Mouse (Mus musculus) CH12.LX (cell line): ENCODE data around the gene Dcst1. TPM values are rescaled to one million over a fixed set of nuclear protein-coding genes. Genes with fewer than 3 reads are reported as not detected.

Experiments
- DNase-seq: peaks from one replicate; pipeline ENCODE4 v3.0.0-alpha.2; 2013; ENCODE audit errors: extremely low read depth
- H3K27ac ChIP-seq: 2 replicates; pipeline ENCODE4 v1.5.1; 2012; ENCODE audit warnings: low read depth, mild to moderate bottlenecking, control low read depth, moderate library complexity; ENCODE audit not compliant: insufficient read depth
- H3K27me3 ChIP-seq: replicated peaks from 2 replicates; pipeline ENCODE3; 2012; ENCODE audit warnings: inconsistent platforms
- H3K36me3 ChIP-seq, 2 experiments: replicated peaks in 1 of 2; 2 replicates each; pipeline versions ENCODE3 to v1.6.1; 2012; ENCODE audit warnings: inconsistent platforms in 1 of 2, low read length in 1 of 2, mild to moderate bottlenecking in 1 of 2, mixed read lengths in 1 of 2, moderate library complexity in 1 of 2; ENCODE audit not compliant: control insufficient read depth in 1 of 2, insufficient read depth in 1 of 2
- H3K4me1 ChIP-seq, 2 experiments: 2 replicates each; pipeline ENCODE4 v1.6.1; 2012; ENCODE audit warnings: inconsistent platforms in 1 of 2, moderate library complexity in 1 of 2; ENCODE audit not compliant: insufficient read depth in 2 of 2, control insufficient read depth in 1 of 2
- H3K4me2 ChIP-seq: 2 replicates; pipeline ENCODE4 v1.6.1; 2012; ENCODE audit warnings: low read depth, mild to moderate bottlenecking, control low read depth; ENCODE audit not compliant: poor library complexity, insufficient read depth, severe bottlenecking
- H3K4me3 ChIP-seq, 3 experiments: fragments of 150-350 bp in 1 of 3; sonication (generic) in 1 of 3; replicated peaks in 1 of 3; 2 replicates each; pipeline versions ENCODE3 to v1.5.1; 2011 to 2012; ENCODE audit warnings: low read depth in 2 of 3, low read length in 2 of 3, mild to moderate bottlenecking in 2 of 3, moderate library complexity in 2 of 3, control low read depth in 1 of 3, improper control_type of control experiment in 1 of 3, inconsistent platforms in 1 of 3, mixed read lengths in 1 of 3; ENCODE audit not compliant: poor library complexity in 1 of 3
- H3K79me2 ChIP-seq: replicated peaks from 2 replicates; pipeline ENCODE4 v1.6.1; 2012; ENCODE audit warnings: mild to moderate bottlenecking, moderate library complexity; ENCODE audit not compliant: control insufficient read depth, poor library complexity, insufficient read depth, severe bottlenecking; ENCODE audit errors: extremely low read depth
- H3K9ac ChIP-seq: 2 replicates; pipeline ENCODE4 v1.6.1; 2012; ENCODE audit warnings: low read depth, mild to moderate bottlenecking, control low read depth, moderate library complexity; ENCODE audit not compliant: insufficient read depth
- H3K9me3 ChIP-seq: replicated peaks from 2 replicates; pipeline ENCODE3; 2012; ENCODE audit warnings: low read length, inconsistent platforms, mixed read lengths
- BHLHE40 ChIP-seq: IDR thresholded peaks from 2 replicates; pipeline ENCODE4 v1.6.1; 2011; ENCODE audit warnings: mild to moderate bottlenecking, low read depth, low read length, improper control_type of control experiment
- CHD1 ChIP-seq: IDR thresholded peaks from 2 replicates; pipeline ENCODE4 v1.6.1; 2012; ENCODE audit warnings: low read depth, low read length, improper control_type of control experiment, inconsistent platforms
- CHD2 ChIP-seq: IDR thresholded peaks from 2 replicates; pipeline ENCODE4 v1.6.1; 2011; ENCODE audit warnings: low read length, improper control_type of control experiment
- CTCF ChIP-seq, 2 experiments: IDR thresholded peaks in 1 of 2; conservative IDR thresholded peaks in 1 of 2; 2 replicates each; pipeline ENCODE4 v1.5.1; 2011 to 2012; ENCODE audit warnings: low read depth in 2 of 2, low read length in 2 of 2, improper control_type of control experiment in 1 of 2, inconsistent platforms in 1 of 2, mild to moderate bottlenecking in 1 of 2, moderate library complexity in 1 of 2
- ELF1 ChIP-seq: IDR thresholded peaks from 2 replicates; pipeline ENCODE4 v1.6.1; 2014; ENCODE audit warnings: low read depth, mild to moderate bottlenecking, inconsistent platforms, low read length, improper control_type of control experiment
- HCFC1 ChIP-seq: IDR thresholded peaks from 2 replicates; pipeline ENCODE4 v1.6.1; 2012; ENCODE audit warnings: low read depth, mild to moderate bottlenecking, inconsistent platforms, low read length, improper control_type of control experiment
- JUN ChIP-seq: IDR thresholded peaks from 2 replicates; pipeline ENCODE4 v1.6.1; 2011; ENCODE audit warnings: low read depth, mild to moderate bottlenecking, low read length, improper control_type of control experiment, moderate library complexity; ENCODE audit not compliant: insufficient read depth
- JUND ChIP-seq: conservative IDR thresholded peaks from 2 replicates; pipeline ENCODE4 v1.6.1; 2011; ENCODE audit warnings: low read depth, low read length, improper control_type of control experiment
- MEF2A ChIP-seq: IDR thresholded peaks from 2 replicates; pipeline ENCODE4 v1.6.1; 2014; ENCODE audit warnings: low read depth, mild to moderate bottlenecking, inconsistent platforms, low read length, improper control_type of control experiment, borderline replicate concordance
- MXI1 ChIP-seq: IDR thresholded peaks from 2 replicates; pipeline ENCODE4 v1.6.1; 2011; ENCODE audit warnings: mild to moderate bottlenecking, low read depth, low read length, improper control_type of control experiment
- MYC ChIP-seq: IDR thresholded peaks from 2 replicates; pipeline ENCODE4 v1.6.1; 2011; ENCODE audit warnings: low read depth, mild to moderate bottlenecking, improper control_type of control experiment, low read length
- POLR2AphosphoS2 ChIP-seq: IDR thresholded peaks from 2 replicates; pipeline ENCODE4 v1.6.1; 2011; ENCODE audit warnings: low read depth, low read length, improper control_type of control experiment
- SIN3A ChIP-seq: IDR thresholded peaks from 2 replicates; pipeline ENCODE4 v1.6.1; 2012; ENCODE audit warnings: low read length, improper control_type of control experiment, inconsistent platforms
- USF2 ChIP-seq: conservative IDR thresholded peaks from 2 replicates; pipeline ENCODE4 v1.6.1; 2011; ENCODE audit warnings: low read depth, low read length, improper control_type of control experiment
- ZKSCAN1 ChIP-seq: IDR thresholded peaks from 2 replicates; pipeline ENCODE4 v1.6.1; 2012; ENCODE audit warnings: low read depth, inconsistent platforms, low read length, improper control_type of control experiment, borderline replicate concordance
- ZNF384 ChIP-seq: IDR thresholded peaks from 2 replicates; pipeline ENCODE4 v1.6.1; 2012; ENCODE audit warnings: low read depth, low read length, improper control_type of control experiment, inconsistent platforms
- dilution Hi-C: fragments of 300-500 bp; cut with MboI; formaldehyde crosslinking; loops from 2 replicates; pipeline ENCODE4 v1.14.3; 2020; ENCODE audit warnings: low sequenced_read_pairs; ENCODE audit not compliant: extremely low pct_unique_long_range_greater_than_20kb, extremely low pct_ligation_motif_present
- in situ Hi-C: fragments of 300-500 bp; cut with MboI; formaldehyde crosslinking; loops from 3 replicates; pipeline ENCODE4 v1.14.3; 2019; ENCODE audit warnings: low sequenced_read_pairs, low pct_ligation_motif_present, low pct_unique_long_range_greater_than_20kb, mixed read lengths
- polyA plus RNA-seq: library from polyadenylated mRNA; unstranded; fragments of >175 nt; gene quantifications from 2 replicates; pipeline ENCODE4 v1.2.1, GENCODE M21; 2012; ENCODE audit warnings: low read depth; ENCODE audit not compliant: insufficient read length
- total RNA-seq, 2 experiments: library from RNA; depleted of rRNA; stranded (reverse); fragments of 300-350 nt in 1 of 2; fragments of >200 nt in 1 of 2; gene quantifications; 2 replicates each; pipeline ENCODE4 v1.2.3; 2012 to 2014

Gene Dcst1
- total and polyA plus RNA-seq, 3 experiments = 0.04 to 0.10 TPM; not detected in 1

- in situ Hi-C loops = loop anchor here (25.0 kb wide), 2 partner anchors 355 to 430 kb away; partner anchors contain the start of genes Chrnb2 and Ube2q1
- TF ChIP-seq JUN (no peak), MEF2A (no peak), CHD1 (no peak), CTCF (conservative IDR thresholded peaks at IDR 0.05 in 1 of 2, IDR thresholded peaks at IDR 0.05 in 1 of 2; ENCODE audit: low read depth in 2 of 2, low read length in 2 of 2) (no peak), CHD2 (no peak), MYC (no peak), SIN3A (no peak), ZNF384 (no peak), USF2 (no peak), ZKSCAN1 (no peak)
- TF ChIP-seq, all 38 proteins: peak for 0
- no peaks in the 10 kb centered on the region for H3K9me3 ChIP-seq
- dilution Hi-C loops = no loop called here
- no peaks in the 10 kb centered on the region for H3K79me2 ChIP-seq
- H3K4me2 ChIP-seq = no peak overlapping the region
- H3K9ac ChIP-seq = no peak overlapping the region
- DNase-seq = no peak
- no peak overlapping the region for H3K27ac ChIP-seq
- H3K4me3 ChIP-seq = no peak overlapping the region
- no peaks in the 10 kb centered on the region for H3K36me3 ChIP-seq
- peaks cover 14 to 27% of the 10 kb centered on the region in 2 experiments for H3K4me1 ChIP-seq
- peaks cover 52% of the 10 kb centered on the region for H3K27me3 ChIP-seq
Measured at GRCm38 (mm10) chr3:89332013-89332412, 33.0 kb downstream of the Dcst1 start.

- H3K27ac ChIP-seq = no peak overlapping the region
- H3K36me3 ChIP-seq = no peaks in the 10 kb centered on the region
- in situ Hi-C loops (loop anchor here (25.0 kb wide), 2 partner anchors 356 to 431 kb away; partner anchors contain the start of genes Chrnb2 and Ube2q1), dilution Hi-C loops (no loop called here)
- H3K27me3 ChIP-seq = peaks cover 50% of the 10 kb centered on the region
- no peak overlapping the region for H3K4me2 ChIP-seq
- no peak for DNase-seq
- no peak overlapping the region for H3K9ac ChIP-seq
- H3K9me3 ChIP-seq = no peaks in the 10 kb centered on the region
- H3K79me2 ChIP-seq = no peaks in the 10 kb centered on the region
- no peak overlapping the region for H3K4me3 ChIP-seq
- peaks cover 10 to 23% of the 10 kb centered on the region in 2 experiments for H3K4me1 ChIP-seq
- no peak for TF ChIP-seq BHLHE40
- TF ChIP-seq JUND = no peak
- no peak for TF ChIP-seq MXI1
- TF ChIP-seq ELF1 = no peak
- TF ChIP-seq POLR2AphosphoS2 = no peak
- no peak for TF ChIP-seq HCFC1
Measured at GRCm38 (mm10) chr3:89331561-89331960, 33.5 kb downstream of the Dcst1 start.
